Mouse (Mus musculus) stomach, embryonic 16.5 days (tissue): Measurements from ENCODE around the gene Chn2. TPM values are rescaled to one million over a fixed set of nuclear protein-coding genes. Genes with fewer than 3 reads are reported as not detected.

Source experiments
- ATAC-seq: fragments of 200-750 bp; cut with Nextera tagmentation; 2 replicates; pipeline ENCODE4 v1.8.0; 2017; ENCODE audit warnings: moderate number of reproducible peaks, moderate TSS enrichment; ENCODE audit not compliant: insufficient read depth, low FRiP score
- H3K27ac ChIP-seq: fragments of 300-500 bp; sonication (generic); 2 replicates; pipeline ENCODE4 v1.5.1; 2014; ENCODE audit warnings: low read length
- H3K27me3 ChIP-seq: fragments of 300-500 bp; sonication (generic); 2 replicates; pipeline ENCODE4 v1.6.1; 2014; ENCODE audit warnings: low read length, control low read depth, mixed read lengths; ENCODE audit not compliant: control insufficient read depth, insufficient read depth
- H3K36me3 ChIP-seq: fragments of 300-500 bp; sonication (generic); 2 replicates; pipeline ENCODE4 v1.6.1; 2014; ENCODE audit warnings: low read length; ENCODE audit not compliant: control insufficient read depth, insufficient read depth
- H3K4me1 ChIP-seq: fragments of 300-500 bp; sonication (generic); 2 replicates; pipeline ENCODE4 v1.6.1; 2014; ENCODE audit warnings: low read length, control low read depth, mixed read lengths; ENCODE audit not compliant: control insufficient read depth, insufficient read depth
- H3K4me2 ChIP-seq: fragments of 300-500 bp; sonication (generic); 2 replicates; pipeline ENCODE4 v1.6.1; 2014; ENCODE audit warnings: low read depth, low read length, mixed read lengths
- H3K4me3 ChIP-seq: fragments of 300-500 bp; sonication (generic); replicated peaks from 2 replicates; pipeline ENCODE4 v1.5.1; 2014; ENCODE audit warnings: mild to moderate bottlenecking, low read length
- H3K9ac ChIP-seq: fragments of 300-500 bp; sonication (generic); 2 replicates; pipeline ENCODE4 v1.6.1; 2014; ENCODE audit warnings: low read length
- H3K9me3 ChIP-seq: fragments of 300-500 bp; sonication (generic); replicated peaks from 2 replicates; pipeline ENCODE4 v1.6.1; 2016; ENCODE audit warnings: low read length, control low read depth; ENCODE audit not compliant: control insufficient read depth
- WGBS: fragments of 180-500 bp; shearing (Covaris S2); extraction: QIAGEN DNeasy Blood & Tissue Kit; methylation state at CpG from one replicate; pipeline ENCODE4 v1.1.7; 2014; 5-methylcytosine and 5-hydroxymethylcytosine counted together
- polyA plus RNA-seq: library from polyadenylated mRNA; unstranded; fragments of >200 nt; fragmentation: Nextera tagmentation; extraction: Ambion mirVana; gene quantifications from 2 replicates; pipeline ENCODE4 v1.2.1, GENCODE M21; 2015

The Chn2 gene
- polyA plus RNA-seq, 1 experiment from 2014 or later = 16.2 TPM

DNA sequence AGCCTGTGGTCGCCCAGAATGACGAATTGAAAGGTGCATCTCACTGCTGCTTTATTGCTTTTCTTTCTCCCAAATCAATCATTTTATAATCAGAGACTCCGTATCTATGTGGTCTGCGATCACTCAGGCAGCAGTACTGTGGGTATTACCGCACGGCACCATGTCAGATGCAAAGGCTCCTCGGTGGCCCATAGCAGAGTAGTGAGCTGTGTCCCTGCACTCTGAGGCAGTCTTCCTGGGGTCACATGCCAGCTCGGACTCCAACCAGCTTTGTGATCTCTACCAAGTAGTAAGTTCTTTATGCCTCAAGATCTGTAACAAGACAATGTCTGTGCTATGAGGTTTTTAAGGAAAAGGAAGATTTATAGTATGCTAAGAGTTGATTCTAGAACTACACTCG is 279.3 kb downstream of the Chn2 start:
- Histone ChIP-seq H3K36me3 (no peaks in the 10 kb centered on the region), H3K4me2 (no peak overlapping the region), H3K27me3 (0 out of 2 replicates have a peak, but pooled peaks cover 2% of the 10 kb centered on the region), H3K4me1 (no peaks in the 10 kb centered on the region), H3K9me3 (no peaks in the 10 kb centered on the region), H3K27ac (no peak overlapping the region), H3K4me3 (no peak overlapping the region), H3K9ac (no peak overlapping the region)
- no peak for ATAC-seq
- WGBS = 83% methylated on average over 9 of the region's 9 CpGs

GRCm38 (mm10) chr6:54319198-54319597 is 279.8 kb downstream of the Chn2 start:
- no peaks in the 10 kb centered on the region for H3K4me1 ChIP-seq
- no peak overlapping the region for H3K9ac ChIP-seq
- H3K4me3 ChIP-seq = no peak overlapping the region
- H3K4me2 ChIP-seq = no peak overlapping the region
- no peak overlapping the region for H3K27ac ChIP-seq
- no peak for ATAC-seq
- 0 out of 2 replicates have a peak, but pooled peaks cover 2% of the 10 kb centered on the region for H3K27me3 ChIP-seq
- H3K9me3 ChIP-seq = no peaks in the 10 kb centered on the region
- no peaks in the 10 kb centered on the region for H3K36me3 ChIP-seq
- 74% methylated on average over 3 of the region's 3 CpGs for WGBS

DNA sequence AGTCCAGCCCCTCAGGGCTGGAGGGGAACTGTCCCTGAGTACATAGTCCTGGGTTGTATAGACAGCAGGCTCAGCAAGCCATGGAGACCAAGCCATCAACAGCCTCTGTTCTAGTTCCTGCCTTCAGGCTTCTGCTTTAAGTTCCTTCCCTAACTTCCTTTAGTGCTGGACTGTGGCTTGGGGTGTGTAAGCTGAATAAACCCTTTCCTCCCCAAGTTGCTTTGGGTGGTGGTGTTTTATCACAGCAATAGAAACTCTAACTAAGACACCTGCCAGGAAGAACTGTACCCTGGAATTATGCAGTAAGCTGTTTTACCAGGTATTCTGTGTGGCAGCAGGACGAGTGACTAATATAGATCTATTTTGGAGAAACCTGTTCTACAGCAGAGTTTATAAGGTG is 280.9 kb downstream of the Chn2 start:
- Histone ChIP-seq H3K27ac (peak overlapping the region; percentile 52; the same call in 1 of the 2 replicates), H3K27me3 (0 out of 2 replicates have a peak, but pooled peaks cover 2% of the 10 kb centered on the region), H3K36me3 (no peaks in the 10 kb centered on the region), H3K4me1 (no peaks in the 10 kb centered on the region), H3K4me2 (no peak overlapping the region), H3K9me3 (no peaks in the 10 kb centered on the region), H3K4me3 (no peak overlapping the region), H3K9ac (no peak overlapping the region)
- WGBS = 57% methylated on average over 1 of the region's 1 CpGs
- ATAC-seq = 0 out of 2 replicates have a peak, but pooled peaks have one; percentile 40

GRCm38 (mm10) chr6:54325246-54325885 is 286.0 kb downstream of the Chn2 start, which contains the start of gene Prr15:
TSS of gene Prr15 (plus strand) at chr6:54325835.
- WGBS = 44% methylated on average over 3 of the region's 3 CpGs
- no peak for ATAC-seq
- H3K36me3 ChIP-seq = no peaks in the 10 kb centered on the region
- 0 out of 2 replicates have a peak, but pooled peaks cover 2% of the 10 kb centered on the region for H3K27me3 ChIP-seq
- H3K4me3 ChIP-seq = peak within 1 kb of the TSS; percentile 56
- H3K9me3 ChIP-seq = no peaks in the 10 kb centered on the region
- H3K4me1 ChIP-seq = peaks cover 4% of the 10 kb centered on the region; the same call in 1 of the 2 replicates
- no peak within 1 kb of the TSS for H3K27ac ChIP-seq
- peak within 1 kb of the TSS; percentile 71 for H3K9ac ChIP-seq
- peak within 1 kb of the TSS; percentile 97 for H3K4me2 ChIP-seq

DNA sequence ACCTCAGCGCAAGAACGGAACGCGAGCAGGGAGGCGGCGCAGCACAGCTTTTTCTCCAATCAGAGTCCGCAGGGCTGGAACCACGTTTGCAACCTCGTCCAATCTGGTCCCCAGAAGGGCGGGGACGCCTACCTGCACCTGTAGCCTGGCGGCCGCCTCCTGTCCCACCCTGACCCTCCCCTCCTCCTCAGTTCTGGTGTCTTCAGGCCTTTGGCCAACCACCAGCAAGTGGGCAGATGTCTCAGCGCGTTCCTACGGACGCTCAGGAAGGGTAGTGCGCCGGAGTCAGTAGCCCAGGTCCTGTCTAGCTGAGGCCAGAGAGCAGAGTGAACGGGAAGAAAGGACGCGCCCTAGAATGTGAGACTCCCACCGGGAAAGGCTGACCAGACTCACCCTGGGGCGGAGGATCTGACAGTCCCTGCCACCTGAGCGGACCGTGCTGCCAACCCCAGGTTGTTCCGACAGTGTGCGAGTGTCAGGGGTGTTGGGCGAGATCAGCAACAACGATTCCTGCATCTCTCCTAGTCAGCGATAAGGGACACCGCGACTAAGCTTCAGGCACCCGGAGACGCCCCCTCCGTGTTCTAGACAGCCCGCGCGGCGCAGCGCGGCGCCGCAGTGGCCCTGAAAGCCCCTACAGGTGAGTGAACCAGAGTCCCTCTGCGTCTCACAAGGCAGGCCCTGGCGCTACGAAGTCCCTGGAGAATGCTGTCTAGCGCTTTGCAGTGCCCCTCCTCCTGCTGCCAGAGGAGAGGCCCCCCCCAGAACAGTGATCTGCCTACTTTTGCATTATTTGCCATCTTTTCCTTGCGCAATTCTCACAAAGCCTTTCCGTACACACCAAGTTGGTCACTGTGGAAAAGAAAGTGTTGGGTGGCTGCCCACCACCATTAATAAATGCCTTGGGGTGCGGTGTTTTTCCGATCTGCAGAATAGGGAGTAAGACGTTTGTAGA is 287.6 kb downstream of the Chn2 start:
- under 1% methylated on average over 53 of the region's 53 CpGs for WGBS
- ATAC-seq = peak; percentile 84
- Histone ChIP-seq H3K27ac (peak overlapping the region; percentile 20), H3K4me3 (peak overlapping the region; percentile 56), H3K9ac (peak overlapping the region; percentile 71), H3K9me3 (no peaks in the 10 kb centered on the region), H3K4me2 (peak overlapping the region; percentile 97), H3K27me3 (0 out of 2 replicates have a peak, but pooled peaks cover 2% of the 10 kb centered on the region), H3K4me1 (peaks cover 4% of the 10 kb centered on the region; the same call in 1 of the 2 replicates), H3K36me3 (no peaks in the 10 kb centered on the region)

DNA sequence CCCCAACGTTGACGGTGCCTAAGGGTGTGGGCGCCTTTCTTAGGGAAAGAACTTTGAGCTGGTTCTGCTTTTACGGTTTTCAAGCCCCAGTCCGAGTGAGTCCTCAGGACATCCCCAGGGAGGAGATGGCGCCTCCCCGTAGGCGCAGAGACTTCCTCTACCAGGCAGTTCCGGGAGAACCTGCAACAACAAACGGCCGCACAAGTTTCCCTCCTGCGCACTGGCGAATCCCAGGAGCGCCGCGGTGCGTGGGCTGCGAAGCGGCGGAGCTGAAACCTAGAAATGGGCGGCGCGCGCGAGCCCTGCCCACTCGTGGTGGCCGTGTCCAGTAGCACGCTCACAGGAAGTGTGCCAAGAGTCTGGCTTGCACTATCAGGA is 288.3 kb downstream of the Chn2 start:
- Histone ChIP-seq H3K27me3 (0 out of 2 replicates have a peak, but pooled peaks cover 2% of the 10 kb centered on the region), H3K9ac (peak overlapping the region; percentile 71), H3K4me2 (peak overlapping the region; percentile 97), H3K4me3 (peak overlapping the region; percentile 56), H3K36me3 (no peaks in the 10 kb centered on the region), H3K27ac (peak overlapping the region; percentile 38; the same call in 1 of the 2 replicates), H3K9me3 (no peaks in the 10 kb centered on the region), H3K4me1 (peaks cover 8% of the 10 kb centered on the region)
- no peak for ATAC-seq
- under 1% methylated on average over 28 of the region's 28 CpGs for WGBS

GRCm38 (mm10) chr6:54328783-54329182 is 289.4 kb downstream of the Chn2 start:
- ATAC-seq = no peak
- no peak overlapping the region for H3K4me2 ChIP-seq
- 92% methylated on average over 5 of the region's 5 CpGs for WGBS
- H3K27ac ChIP-seq = no peak overlapping the region
- H3K9me3 ChIP-seq = no peaks in the 10 kb centered on the region
- H3K4me1 ChIP-seq = peaks cover 11% of the 10 kb centered on the region
- no peaks in the 10 kb centered on the region for H3K27me3 ChIP-seq
- H3K4me3 ChIP-seq = no peak overlapping the region
- no peaks in the 10 kb centered on the region for H3K36me3 ChIP-seq
- no peak overlapping the region for H3K9ac ChIP-seq

DNA sequence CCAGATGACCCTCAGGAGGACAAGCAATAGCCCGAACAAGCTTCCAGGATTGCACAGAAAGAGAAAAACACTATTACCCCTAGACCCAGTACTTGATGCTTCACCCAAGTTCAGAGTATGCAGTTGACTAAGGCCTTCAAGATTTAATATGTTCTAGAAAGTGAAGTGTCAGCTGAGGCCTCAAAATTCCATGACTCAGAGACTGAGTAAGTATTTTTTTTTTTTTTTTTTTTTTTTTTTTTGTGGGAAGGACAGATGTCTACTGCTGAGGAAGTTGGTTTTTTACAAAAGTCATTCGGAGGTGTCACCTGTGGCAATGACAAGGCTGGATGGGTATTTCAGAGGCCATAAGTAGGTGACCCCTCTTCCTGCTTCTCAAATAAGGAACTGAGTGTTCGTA is 290.2 kb downstream of the Chn2 start:
- H3K4me2 ChIP-seq = 0 out of 2 replicates have a peak overlapping the region, but pooled peaks have one; percentile 3
- no peak for ATAC-seq
- H3K36me3 ChIP-seq = no peaks in the 10 kb centered on the region
- H3K27me3 ChIP-seq = no peaks in the 10 kb centered on the region
- no peak overlapping the region for H3K9ac ChIP-seq
- H3K4me1 ChIP-seq = peaks cover 11% of the 10 kb centered on the region
- H3K27ac ChIP-seq = peak overlapping the region; percentile 55
- no peak overlapping the region for H3K4me3 ChIP-seq
- H3K9me3 ChIP-seq = no peaks in the 10 kb centered on the region
- 80% methylated on average over 3 of the region's 3 CpGs for WGBS

DNA sequence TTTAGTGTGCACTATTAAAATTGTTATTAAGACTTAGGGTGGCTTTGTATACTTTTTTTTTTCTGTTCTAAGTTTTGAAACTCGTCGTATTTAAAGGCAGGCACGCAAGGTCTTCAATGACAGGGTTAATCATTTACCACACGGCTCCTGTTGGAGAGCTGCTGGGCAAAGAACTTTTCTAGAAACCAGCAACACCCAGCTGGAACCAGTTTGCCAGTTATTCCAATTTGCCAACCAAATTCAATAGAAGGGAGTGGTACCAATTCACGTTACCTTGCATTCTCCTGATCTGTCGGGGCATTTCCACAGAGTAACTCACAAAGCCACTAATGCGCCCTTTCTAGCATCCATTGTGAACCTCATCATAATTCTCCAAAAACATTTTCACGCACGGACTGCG is 290.8 kb downstream of the Chn2 start:
- H3K9me3 ChIP-seq = no peaks in the 10 kb centered on the region
- 69% methylated on average over 10 of the region's 10 CpGs for WGBS
- H3K9ac ChIP-seq = no peak overlapping the region
- H3K4me1 ChIP-seq = peaks cover 11% of the 10 kb centered on the region
- ATAC-seq = no peak
- 0 out of 2 replicates have a peak overlapping the region, but pooled peaks have one; percentile 3 for H3K4me2 ChIP-seq
- no peak overlapping the region for H3K4me3 ChIP-seq
- peak overlapping the region; percentile 55 for H3K27ac ChIP-seq
- no peaks in the 10 kb centered on the region for H3K36me3 ChIP-seq
- no peaks in the 10 kb centered on the region for H3K27me3 ChIP-seq
